Comparison of ENCODE assay signal across 46 mouse cellular contexts in the genomic region with DNA sequence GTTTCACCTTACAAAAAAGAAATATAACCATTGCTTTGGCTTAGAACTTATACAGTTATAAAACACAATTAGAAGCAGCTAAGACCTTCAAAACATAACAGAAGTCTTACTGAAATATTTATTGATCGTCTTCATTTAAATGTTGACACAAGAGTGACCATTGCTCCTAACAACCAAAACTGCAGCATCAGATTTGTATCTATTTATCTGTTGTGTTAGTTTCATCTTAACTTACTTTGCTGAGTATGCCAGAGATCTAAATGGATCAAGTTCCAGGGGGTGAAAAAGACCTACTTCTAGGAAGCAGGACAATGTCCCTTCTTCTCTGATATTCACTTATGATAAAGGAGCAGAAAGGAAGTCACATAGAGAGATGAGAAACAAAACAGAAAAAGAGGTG. TPM values are rescaled to one million over a fixed set of nuclear protein-coding genes. Genes with fewer than 3 reads are reported as not detected.
"Had no signal": no experiment of that assay in that cellular context is flagged by ENCODE, and none has a peak within 500 bp of the region (broad histone marks: within the 10 kb centered on the region; RNA-seq: fewer than 3 reads in every experiment).

No protein-coding gene starts in this region.

- H3K36me3 ChIP-seq: heart, embryonic 10.5 days; heart, embryonic 12.5 days; heart, embryonic 13.5 days; heart, embryonic 15.5 days; hindbrain, embryonic 10.5 days; hindbrain, embryonic 12.5 days; hindbrain, embryonic 13.5 days; hindbrain, embryonic 15.5 days; intestine, embryonic 15.5 days; kidney, embryonic 15.5 days had no signal

- H3K4me3 ChIP-seq: heart, embryonic 10.5 days; heart, embryonic 12.5 days; heart, embryonic 13.5 days; heart, embryonic 15.5 days; hindbrain, embryonic 10.5 days; hindbrain, embryonic 12.5 days; hindbrain, embryonic 13.5 days; hindbrain, embryonic 15.5 days; intestine, embryonic 15.5 days; kidney, embryonic 15.5 days; layer of hippocampus, adult 2 months had no signal

- H3K9ac ChIP-seq: heart, embryonic 12.5 days; heart, embryonic 13.5 days; heart, embryonic 15.5 days; hindbrain, embryonic 12.5 days; hindbrain, embryonic 13.5 days; hindbrain, embryonic 14.5 days; hindbrain, embryonic 15.5 days; intestine, embryonic 15.5 days; kidney, embryonic 15.5 days had no signal

- H3K27ac ChIP-seq: heart, embryonic 10.5 days; heart, embryonic 13.5 days; heart, embryonic 15.5 days; hindbrain, embryonic 10.5 days; hindbrain, embryonic 12.5 days; hindbrain, embryonic 13.5 days; hindbrain, embryonic 14.5 days; hindbrain, embryonic 15.5 days; hindbrain, postnatal 0 days; intestine, embryonic 15.5 days; kidney, embryonic 15.5 days; kidney, postnatal 0 days; layer of hippocampus, adult 2 months had no signal

- H3K4me1 ChIP-seq: heart, embryonic 15.5 days; hindbrain, embryonic 10.5 days; hindbrain, embryonic 12.5 days; hindbrain, embryonic 13.5 days; hindbrain, embryonic 15.5 days; kidney, embryonic 15.5 days had no signal

- DNase-seq: heart, postnatal 10 days; heart, postnatal 14 days; heart, postnatal 36 days; heart, postnatal 4 days; kidney, adult 11 months; kidney, adult 18-20 months; kidney, adult 2 months; kidney, adult 8-10 months; kidney, adult 9 months; kidney, postnatal 10 days; kidney, postnatal 14 days; kidney, postnatal 25 days; kidney, postnatal 36 days; kidney, postnatal 4 days; layer of hippocampus, adult 9-11 months; layer of hippocampus, postnatal 36 days had no signal

- ATAC-seq: hindbrain, embryonic 16.5 days; hindbrain, postnatal 0 days; inflammation-experienced regulatory T-cells, adult 6 months; intestine, embryonic 15.5 days; intestine, embryonic 16.5 days; intestine, postnatal 0 days had no signal

- H3K27me3 ChIP-seq: heart, embryonic 12.5 days; heart, embryonic 13.5 days; heart, embryonic 15.5 days; hindbrain, embryonic 12.5 days; hindbrain, embryonic 13.5 days; hindbrain, embryonic 15.5 days; intestine, embryonic 15.5 days; kidney, embryonic 15.5 days had no signal

- H3K4me2 ChIP-seq: heart, embryonic 11.5 days; heart, embryonic 12.5 days; heart, embryonic 13.5 days; heart, embryonic 15.5 days; hindbrain, embryonic 12.5 days; hindbrain, embryonic 13.5 days; hindbrain, embryonic 14.5 days; hindbrain, embryonic 15.5 days; intestine, embryonic 15.5 days; kidney, embryonic 15.5 days had no signal

- H3K9me3 ChIP-seq: heart, embryonic 10.5 days; heart, embryonic 12.5 days; heart, embryonic 13.5 days; heart, embryonic 15.5 days; hindbrain, embryonic 10.5 days; hindbrain, embryonic 12.5 days; hindbrain, embryonic 13.5 days; hindbrain, embryonic 15.5 days; intestine, embryonic 15.5 days; kidney, embryonic 15.5 days had no signal

RNA-seq across cellular contexts. Expression of gene Baat, which starts 2.8 kb away (rescaled TPM):
- total RNA-seq: heart, postnatal 14 days; heart, postnatal 25 days; hematopoietic stem cell, adult 5-6 weeks; hindbrain, postnatal 0 days had no signal
- polyA plus RNA-seq: heart, embryonic 10.5 days; heart, embryonic 12.5 days; heart, embryonic 15.5 days; heart, postnatal 0 days; hindbrain, embryonic 13.5 days; hindbrain, embryonic 14.5 days; hindbrain, embryonic 15.5 days; hindbrain, embryonic 16.5 days; hindbrain, postnatal 0 days; inflammation-experienced regulatory T-cells, adult 6 months; intestine, embryonic 14.5 days; kidney, embryonic 14.5 days had no signal

RNA-seq across cellular contexts. Expression of gene Acnat1, which starts 29.9 kb away (rescaled TPM):
- total RNA-seq: heart, adult 8-10 months; heart, postnatal 10 days; heart, postnatal 14 days; heart, postnatal 25 days; heart, postnatal 36 days; heart, postnatal 4 days; hindbrain, postnatal 0 days; layer of hippocampus, adult 18-20 months; layer of hippocampus, adult 2 months; layer of hippocampus, adult 8-10 months had no signal
- polyA plus RNA-seq: heart, embryonic 10.5 days; heart, embryonic 11.5 days; heart, embryonic 12.5 days; heart, embryonic 13.5 days; heart, embryonic 14.5 days; heart, embryonic 15.5 days; heart, embryonic 16.5 days; heart, postnatal 0 days; hindbrain, embryonic 10.5 days; hindbrain, embryonic 11.5 days; hindbrain, embryonic 12.5 days; hindbrain, embryonic 13.5 days; hindbrain, embryonic 14.5 days; hindbrain, embryonic 15.5 days; hindbrain, embryonic 16.5 days; hindbrain, postnatal 0 days; inflammation-experienced regulatory T-cells, adult 6 months; kidney, embryonic 14.5 days had no signal

RNA-seq across cellular contexts. Expression of gene Aldob, which starts 45.8 kb away (rescaled TPM):
- total RNA-seq: hematopoietic stem cell, adult 5-6 weeks had no signal
- polyA plus RNA-seq: hindbrain, embryonic 10.5 days; hindbrain, embryonic 11.5 days; hindbrain, embryonic 12.5 days; hindbrain, embryonic 13.5 days; inflammation-experienced regulatory T-cells, adult 6 months had no signal
